Mouse (Mus musculus) liver, embryonic 12.5 days (tissue): ENCODE results near the gene Nxph3. TPM values are rescaled to one million over a fixed set of nuclear protein-coding genes. Genes with fewer than 3 reads are reported as not detected.

Source experiments
- ATAC-seq: fragments of 200-750 bp; cut with Nextera tagmentation; 2 replicates; pipeline ENCODE4 v1.8.0; 2017; ENCODE audit warnings: moderate number of reproducible peaks, mild to moderate bottlenecking, moderate library complexity
- H3K27ac ChIP-seq: fragments of 300-500 bp; sonication (generic); 2 replicates; pipeline ENCODE4 v1.5.1; 2016; ENCODE audit warnings: mild to moderate bottlenecking
- H3K27me3 ChIP-seq: fragments of 300-500 bp; sonication (generic); replicated peaks from 2 replicates; pipeline ENCODE4 v1.6.1; 2016; ENCODE audit warnings: mild to moderate bottlenecking, moderate library complexity
- H3K36me3 ChIP-seq: fragments of 300-500 bp; sonication (generic); 2 replicates; pipeline ENCODE4 v1.6.1; 2016; ENCODE audit warnings: mild to moderate bottlenecking, moderate library complexity
- H3K4me1 ChIP-seq: fragments of 300-500 bp; sonication (generic); 2 replicates; pipeline ENCODE4 v1.6.1; 2016
- H3K4me2 ChIP-seq: fragments of 300-500 bp; sonication (generic); 2 replicates; pipeline ENCODE4 v1.6.1; 2016; ENCODE audit warnings: mild to moderate bottlenecking, moderate library complexity
- H3K4me3 ChIP-seq: fragments of 300-500 bp; sonication (generic); 2 replicates; pipeline ENCODE4 v1.5.1; 2016; ENCODE audit warnings: mild to moderate bottlenecking, moderate library complexity
- H3K9ac ChIP-seq: fragments of 300-500 bp; sonication (generic); 2 replicates; pipeline ENCODE4 v1.6.1; 2016; ENCODE audit warnings: mild to moderate bottlenecking, moderate library complexity
- H3K9me3 ChIP-seq: fragments of 300-500 bp; sonication (generic); replicated peaks from 2 replicates; pipeline ENCODE4 v1.6.1; 2016; ENCODE audit warnings: mild to moderate bottlenecking, moderate library complexity
- whole genome bisulfite sequencing: fragments of 180-500 bp; shearing (Covaris S2); methylation state at CpG from one replicate; pipeline ENCODE4 v1.1.7; 2016; ENCODE audit not compliant: insufficient replicate concordance; 5-methylcytosine and 5-hydroxymethylcytosine counted together
- polyA plus RNA-seq: library from polyadenylated mRNA; unstranded; fragments of >200 nt; fragmentation: Nextera tagmentation; extraction: Ambion mirVana; gene quantifications from 2 replicates; pipeline ENCODE4 v1.2.1, GENCODE M21; 2016

Nxph3 gene
- polyA plus RNA-seq, 1 experiment from 2014 or later, result 0.24 TPM

DNA sequence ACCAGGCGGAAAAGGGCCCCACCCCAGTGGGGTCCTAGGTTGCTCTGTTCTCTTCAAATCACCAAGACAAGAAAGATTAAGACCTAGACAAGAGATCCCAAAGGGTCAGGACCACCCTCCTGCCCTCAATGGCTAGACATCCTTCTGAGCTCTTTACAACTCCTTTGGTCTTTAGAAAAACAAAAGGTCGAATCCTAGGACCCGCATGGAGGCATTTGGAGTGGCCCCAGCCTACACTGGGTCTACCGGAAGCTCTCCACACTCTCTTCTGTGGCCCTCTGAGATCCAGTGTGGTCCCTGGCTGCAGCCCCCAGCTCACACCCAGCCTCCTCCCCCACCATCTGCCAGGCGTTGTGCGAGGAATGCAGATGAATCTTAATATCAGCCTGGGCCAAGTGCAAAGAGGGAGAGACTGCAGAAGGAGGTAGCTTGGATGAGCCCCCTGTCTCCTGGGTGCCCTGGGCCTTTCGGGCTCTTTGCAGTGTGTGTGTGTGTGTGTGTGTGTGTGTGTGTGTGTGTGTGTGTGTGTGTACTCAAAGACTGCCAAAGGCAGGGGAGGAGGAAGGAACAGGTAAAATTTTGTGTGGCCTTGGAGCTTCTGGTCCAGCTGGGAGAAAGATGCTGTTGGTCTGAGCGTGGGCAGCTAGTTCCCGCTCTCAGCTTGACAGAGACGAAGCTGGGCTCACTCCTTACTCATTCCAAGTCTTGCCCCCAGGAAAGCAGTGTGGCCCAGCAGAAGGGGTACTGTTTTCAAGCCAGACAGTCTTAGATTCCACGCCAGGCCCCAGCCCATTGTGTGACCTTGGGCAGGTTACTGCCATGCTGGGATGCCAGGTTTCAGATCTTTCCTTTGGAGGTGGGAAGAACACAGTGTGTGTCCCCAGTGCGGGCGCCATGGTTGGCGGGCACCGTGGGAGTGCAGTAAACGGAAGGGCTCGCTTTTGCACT is 1.3 kb upstream of the Nxph3 start:
- no peaks in the 10 kb centered on the region for H3K9me3 ChIP-seq
- peaks cover 100% of the 10 kb centered on the region for H3K27me3 ChIP-seq
- no peak overlapping the region for H3K4me2 ChIP-seq
- 0 out of 2 replicates have a peak overlapping the region, but pooled peaks have one; percentile 50 for H3K4me3 ChIP-seq
- H3K9ac ChIP-seq, result no peak overlapping the region
- WGBS, result 36% methylated on average over 17 of the region's 17 CpGs
- H3K27ac ChIP-seq, result no peak overlapping the region
- no peaks in the 10 kb centered on the region for H3K36me3 ChIP-seq
- no peak for ATAC-seq
- H3K4me1 ChIP-seq, result peaks cover 21% of the 10 kb centered on the region

DNA sequence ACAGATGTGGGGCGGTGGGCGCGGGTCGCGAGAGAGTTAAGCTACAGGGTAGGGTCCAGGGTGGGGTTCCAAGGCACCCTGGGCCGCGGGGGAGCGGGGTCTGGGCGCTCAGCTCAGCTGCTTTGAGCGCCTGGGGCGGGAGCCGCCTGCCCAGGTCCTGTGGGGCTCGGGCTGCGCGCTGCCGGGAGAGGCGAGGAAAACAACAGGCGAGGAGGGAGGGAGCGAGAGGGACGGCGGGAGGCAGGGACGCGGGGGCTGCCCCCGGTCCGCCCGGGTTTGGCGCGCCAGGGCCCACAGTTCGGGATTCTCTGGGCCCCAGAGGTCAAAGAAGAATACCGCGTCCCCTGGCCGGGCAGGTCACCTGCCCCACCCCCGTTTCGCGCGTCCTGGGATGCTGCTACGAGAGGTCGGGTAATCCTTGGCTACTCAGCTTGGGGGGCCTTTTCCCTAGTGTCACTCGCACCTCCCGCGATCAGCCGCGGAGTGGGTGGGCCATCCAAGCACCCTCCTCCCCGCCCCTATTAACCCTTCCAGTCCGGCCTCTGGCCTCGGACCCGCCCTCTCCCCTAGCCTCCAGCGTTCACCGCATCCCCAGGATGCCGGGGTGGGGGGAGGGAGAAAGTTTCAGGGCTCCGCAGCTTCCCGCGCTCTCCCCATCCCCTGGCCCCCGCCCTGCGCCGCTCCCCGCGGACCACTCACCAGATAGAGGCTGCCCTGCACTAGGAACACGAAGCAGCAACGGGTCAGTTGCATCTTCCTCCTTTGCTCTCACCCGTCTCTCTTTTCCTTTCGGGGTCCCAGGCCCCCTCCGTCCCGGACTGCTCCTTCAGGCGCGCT is 691 bp downstream of the Nxph3 start:
- H3K9me3 ChIP-seq, result no peaks in the 10 kb centered on the region
- no peak for ATAC-seq
- H3K4me1 ChIP-seq, result peaks cover 17% of the 10 kb centered on the region
- peaks cover 97% of the 10 kb centered on the region for H3K27me3 ChIP-seq
- H3K4me2 ChIP-seq, result peak overlapping the region; percentile 71
- peak overlapping the region; percentile 50 for H3K4me3 ChIP-seq
- H3K36me3 ChIP-seq, result no peaks in the 10 kb centered on the region
- no peak overlapping the region for H3K27ac ChIP-seq
- no peak overlapping the region for H3K9ac ChIP-seq
- 2% methylated on average over 52 of the region's 66 CpGs for WGBS

DNA sequence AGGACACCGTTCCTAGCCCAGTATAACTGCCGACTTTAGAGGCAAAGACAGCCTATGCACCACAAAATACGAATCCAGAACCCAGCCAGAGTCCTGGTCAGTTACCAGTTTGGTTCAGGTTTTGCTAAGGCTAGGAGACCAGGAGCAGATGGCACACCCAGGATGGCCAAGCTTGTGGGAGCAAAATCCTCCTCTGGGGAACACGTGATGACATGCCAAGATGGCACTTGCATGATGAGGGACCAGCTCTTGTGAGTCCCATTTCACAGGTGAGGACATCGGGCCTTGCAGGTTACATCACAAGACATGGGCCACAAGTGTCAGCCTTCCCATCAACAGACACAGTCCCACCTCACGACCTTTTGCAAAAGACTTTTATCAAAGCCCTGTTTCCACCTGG is 2.0 kb downstream of the Nxph3 start:
- Histone ChIP-seq H3K4me3 (no peak overlapping the region), H3K9me3 (no peaks in the 10 kb centered on the region), H3K9ac (no peak overlapping the region), H3K4me1 (peaks cover 17% of the 10 kb centered on the region), H3K27ac (no peak overlapping the region), H3K36me3 (no peaks in the 10 kb centered on the region), H3K27me3 (peaks cover 97% of the 10 kb centered on the region), H3K4me2 (no peak overlapping the region)
- WGBS, result 55% methylated on average over 6 of the region's 6 CpGs
- no peak for ATAC-seq

DNA sequence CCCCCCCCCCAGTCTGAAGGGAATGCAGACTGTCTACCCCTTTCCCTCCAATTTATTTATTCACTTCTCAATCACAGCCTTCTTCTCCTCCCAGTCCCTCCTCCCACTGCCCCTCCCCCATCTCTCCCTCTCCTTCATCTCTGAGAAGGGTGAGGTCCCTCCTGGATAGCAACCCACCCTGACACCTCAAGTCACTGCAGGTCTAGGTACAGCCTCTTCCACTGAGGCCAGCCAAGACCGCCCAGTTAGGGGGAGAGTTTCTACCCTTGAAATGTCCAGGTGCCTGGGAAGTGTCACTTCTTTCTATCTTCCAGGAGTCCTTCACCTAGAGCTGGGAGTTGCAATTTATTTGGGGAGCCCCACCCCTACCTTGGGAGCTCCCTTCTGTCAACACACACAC is 2.5 kb downstream of the Nxph3 start:
- no peak overlapping the region for H3K9ac ChIP-seq
- H3K4me1 ChIP-seq, result peaks cover 17% of the 10 kb centered on the region
- no peaks in the 10 kb centered on the region for H3K9me3 ChIP-seq
- no peak overlapping the region for H3K4me2 ChIP-seq
- H3K36me3 ChIP-seq, result no peaks in the 10 kb centered on the region
- H3K27ac ChIP-seq, result no peak overlapping the region
- peaks cover 97% of the 10 kb centered on the region for H3K27me3 ChIP-seq
- no peak overlapping the region for H3K4me3 ChIP-seq
- no peak for ATAC-seq
- WGBS, result 52% methylated on average over 1 of the region's 1 CpGs

DNA sequence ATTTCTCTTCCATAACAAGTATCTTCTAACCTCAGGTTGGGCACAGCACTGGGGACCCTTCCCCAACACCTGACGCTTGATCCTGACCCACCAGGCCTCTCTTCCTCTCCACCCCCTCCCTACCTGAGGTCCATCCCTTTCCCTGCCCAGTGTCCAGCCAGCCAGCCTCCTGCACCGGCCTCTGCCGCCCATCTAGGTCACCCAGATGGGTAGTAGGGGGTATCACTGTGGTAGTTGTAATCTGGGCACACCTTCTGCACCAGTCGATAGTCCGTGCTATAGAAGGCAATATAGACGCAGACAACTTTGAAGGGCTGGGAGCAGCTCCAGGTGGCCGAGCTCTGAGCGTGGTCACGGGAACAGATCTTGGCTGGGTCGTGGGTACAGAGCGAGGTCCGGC is 3.7 kb downstream of the Nxph3 start:
- H3K4me2 ChIP-seq, result no peak overlapping the region

DNA sequence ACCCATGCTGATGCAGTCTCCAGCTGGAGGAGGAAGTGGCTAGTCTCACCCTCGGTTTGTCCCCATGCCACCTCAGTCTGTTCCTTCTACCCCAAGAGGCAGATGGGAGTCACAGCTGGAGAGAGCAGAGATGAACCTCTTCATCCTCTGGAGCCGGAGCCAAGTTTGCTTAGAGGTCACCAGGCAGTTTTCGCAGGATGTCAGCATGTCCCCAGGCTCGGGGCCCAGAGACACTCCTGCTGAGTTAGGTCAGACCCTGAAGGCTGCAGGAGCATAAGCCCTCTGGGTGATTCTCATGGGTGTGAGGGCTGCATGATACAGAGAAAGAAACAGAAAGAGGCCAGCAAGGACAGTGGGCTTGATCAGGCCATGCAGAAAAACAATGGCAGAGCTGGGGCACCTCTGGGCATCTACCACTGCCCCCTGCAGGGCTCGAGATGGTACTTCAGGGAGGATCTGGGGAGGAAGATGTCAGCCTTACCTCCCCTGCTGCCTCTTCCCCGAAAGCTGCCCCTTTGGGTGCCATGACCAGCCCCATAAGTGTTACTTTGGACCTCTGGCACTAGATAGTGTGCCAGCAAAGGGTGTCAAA is 5.1 kb downstream of the Nxph3 start:
- Histone ChIP-seq H3K27ac (no peak overlapping the region), H3K4me3 (no peak overlapping the region), H3K27me3 (peaks cover 74% of the 10 kb centered on the region), H3K9ac (no peak overlapping the region), H3K4me1 (peaks cover 8% of the 10 kb centered on the region), H3K36me3 (no peaks in the 10 kb centered on the region), H3K9me3 (no peaks in the 10 kb centered on the region), H3K4me2 (no peak overlapping the region)
- ATAC-seq, result no peak
- 49% methylated on average over 6 of the region's 6 CpGs for whole genome bisulfite sequencing

More for the DNA sequence above, 3.7 kb downstream of the Nxph3 start:
- ATAC-seq, result no peak
- WGBS, result 72% methylated on average over 12 of the region's 12 CpGs
- H3K4me1 ChIP-seq, result peaks cover 13% of the 10 kb centered on the region
- H3K9ac ChIP-seq, result no peak overlapping the region
- H3K27ac ChIP-seq, result no peak overlapping the region
- no peaks in the 10 kb centered on the region for H3K36me3 ChIP-seq
- H3K4me3 ChIP-seq, result no peak overlapping the region
- H3K27me3 ChIP-seq, result peaks cover 88% of the 10 kb centered on the region
- H3K9me3 ChIP-seq, result no peaks in the 10 kb centered on the region

DNA sequence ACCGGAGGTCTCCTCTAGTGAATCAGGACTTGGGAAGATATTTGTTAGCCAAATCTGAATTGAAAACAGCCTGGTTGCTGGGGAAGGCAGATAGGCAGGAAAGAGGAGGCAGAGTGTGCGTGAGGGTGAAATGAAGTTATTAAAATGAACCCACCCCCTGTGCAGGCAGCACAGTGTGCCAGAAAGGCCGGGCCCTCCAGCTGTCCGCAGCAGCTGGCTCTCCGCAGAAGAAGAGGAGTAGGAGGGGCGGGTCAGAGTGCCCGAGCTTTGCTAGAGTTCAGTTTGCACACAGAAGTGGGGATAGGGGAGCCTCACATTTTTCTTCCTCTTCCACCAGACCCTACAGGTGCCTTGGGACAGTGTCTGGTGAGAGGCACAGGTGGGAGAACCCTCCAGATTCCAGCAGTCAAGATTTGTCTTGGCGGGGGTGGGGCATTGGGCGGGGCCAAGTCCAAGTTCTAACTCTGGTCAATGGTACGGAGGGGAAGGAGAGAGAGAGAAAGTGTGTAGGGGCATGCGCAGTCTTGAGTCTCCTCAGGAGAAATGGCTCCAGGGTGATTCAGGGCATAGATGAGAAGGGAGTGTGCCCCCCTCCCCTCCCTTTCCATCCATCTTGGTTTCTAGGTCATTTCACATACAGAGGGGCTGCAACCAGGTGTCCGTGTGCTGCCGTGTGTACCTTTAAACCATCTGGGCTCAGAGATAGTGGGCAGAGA is 6.0 kb downstream of the Nxph3 start:
- Histone ChIP-seq H3K36me3 (no peaks in the 10 kb centered on the region), H3K9ac (no peak overlapping the region), H3K9me3 (no peaks in the 10 kb centered on the region), H3K4me3 (no peak overlapping the region), H3K27ac (no peak overlapping the region), H3K4me2 (no peak overlapping the region), H3K27me3 (peaks cover 65% of the 10 kb centered on the region), H3K4me1 (no peaks in the 10 kb centered on the region)
- WGBS, result 43% methylated on average over 13 of the region's 13 CpGs
- ATAC-seq, result no peak

DNA sequence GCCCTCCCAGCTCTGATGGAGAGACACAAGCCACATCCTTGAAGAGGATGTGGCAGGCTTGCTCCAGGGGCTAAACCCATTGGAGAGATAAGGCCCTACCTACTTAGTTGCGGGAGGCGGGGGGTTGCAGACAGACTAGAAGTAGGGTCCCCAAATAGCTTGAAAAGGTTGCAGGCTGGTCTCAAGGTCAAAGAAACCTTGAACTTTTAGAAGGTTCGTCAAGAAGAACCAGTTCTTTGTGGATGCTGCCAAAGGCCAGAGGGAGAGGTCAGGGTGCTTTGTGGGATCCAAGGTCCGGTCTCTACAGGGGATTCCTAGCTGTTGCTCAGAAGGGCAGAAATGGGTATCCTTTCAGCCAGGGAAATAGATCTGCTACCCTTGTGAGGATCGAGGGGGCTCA is 6.6 kb downstream of the Nxph3 start:
- Histone ChIP-seq H3K9ac (no peak overlapping the region), H3K27ac (no peak overlapping the region), H3K9me3 (no peaks in the 10 kb centered on the region), H3K4me1 (no peaks in the 10 kb centered on the region), H3K4me2 (no peak overlapping the region), H3K4me3 (no peak overlapping the region), H3K27me3 (peaks cover 59% of the 10 kb centered on the region), H3K36me3 (no peaks in the 10 kb centered on the region)
- WGBS, result 59% methylated on average over 5 of the region's 5 CpGs
- no peak for ATAC-seq

DNA sequence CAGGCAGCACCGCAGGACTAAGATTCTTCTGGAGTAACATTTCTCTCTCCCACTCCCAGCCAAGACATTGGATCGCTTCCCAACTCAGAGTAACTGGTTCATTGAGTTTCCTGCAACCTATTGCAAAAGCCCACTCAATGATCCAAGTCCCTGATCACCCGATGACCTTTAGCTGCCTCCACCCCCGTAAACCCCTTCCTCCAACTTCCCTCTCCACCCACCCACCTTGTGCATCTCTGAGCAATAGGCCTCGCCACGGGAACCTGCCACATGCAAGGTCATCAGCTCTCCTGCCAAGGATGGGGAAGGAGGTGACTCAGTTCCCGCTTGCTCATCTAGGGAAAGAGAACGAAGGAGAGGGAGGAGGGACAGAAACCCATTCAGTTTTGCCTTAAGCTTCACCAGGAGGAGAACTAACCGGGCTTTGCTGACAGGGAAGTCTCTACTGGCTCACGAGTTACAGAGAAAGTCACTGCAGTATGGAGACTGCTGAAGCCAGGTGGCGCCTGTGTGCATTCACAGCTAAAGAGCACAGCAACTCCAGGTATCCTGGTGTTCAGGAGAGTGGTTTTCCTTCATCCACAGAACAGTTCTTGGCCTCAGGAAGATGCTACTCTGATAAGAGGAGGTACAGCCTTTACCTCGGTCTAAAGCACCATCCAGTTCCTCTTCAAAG is 7.2 kb downstream of the Nxph3 start:
- no peak overlapping the region for H3K4me2 ChIP-seq
- H3K27ac ChIP-seq, result no peak overlapping the region
- 38% methylated on average over 12 of the region's 12 CpGs for WGBS
- H3K36me3 ChIP-seq, result no peaks in the 10 kb centered on the region
- H3K4me1 ChIP-seq, result no peaks in the 10 kb centered on the region
- H3K4me3 ChIP-seq, result no peak overlapping the region
- no peak for ATAC-seq
- no peaks in the 10 kb centered on the region for H3K9me3 ChIP-seq
- H3K27me3 ChIP-seq, result peaks cover 53% of the 10 kb centered on the region
- H3K9ac ChIP-seq, result no peak overlapping the region

DNA sequence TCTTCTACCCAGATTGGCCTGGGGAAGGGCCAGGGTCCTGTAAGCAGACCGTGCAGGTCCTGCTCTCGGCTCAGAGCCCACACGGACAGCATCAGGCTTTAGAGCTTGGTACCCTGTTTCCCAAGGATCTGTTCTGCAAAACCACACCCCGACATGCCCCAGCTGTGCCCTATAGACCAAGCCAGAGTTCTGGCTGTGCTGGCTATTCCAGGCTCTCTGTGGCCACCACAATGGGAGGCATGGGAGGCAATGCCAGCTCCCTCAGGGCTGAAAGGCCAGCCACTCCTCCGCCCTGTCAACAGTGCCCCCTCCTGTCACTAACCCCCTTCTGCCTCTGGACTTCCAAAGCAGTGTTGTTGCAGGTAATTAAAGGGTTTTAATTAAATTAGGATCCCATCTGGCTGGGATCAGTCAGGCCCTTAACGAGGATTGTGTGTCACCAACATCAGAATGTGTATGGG is 10.1 kb downstream of the Nxph3 start:
- Histone ChIP-seq H3K27ac (no peak overlapping the region), H3K4me2 (no peak overlapping the region), H3K4me1 (no peaks in the 10 kb centered on the region), H3K9ac (no peak overlapping the region), H3K36me3 (no peaks in the 10 kb centered on the region), H3K9me3 (no peaks in the 10 kb centered on the region), H3K27me3 (peaks cover 28% of the 10 kb centered on the region), H3K4me3 (no peak overlapping the region)
- 63% methylated on average over 6 of the region's 6 CpGs for whole genome bisulfite sequencing
- no peak for ATAC-seq

DNA sequence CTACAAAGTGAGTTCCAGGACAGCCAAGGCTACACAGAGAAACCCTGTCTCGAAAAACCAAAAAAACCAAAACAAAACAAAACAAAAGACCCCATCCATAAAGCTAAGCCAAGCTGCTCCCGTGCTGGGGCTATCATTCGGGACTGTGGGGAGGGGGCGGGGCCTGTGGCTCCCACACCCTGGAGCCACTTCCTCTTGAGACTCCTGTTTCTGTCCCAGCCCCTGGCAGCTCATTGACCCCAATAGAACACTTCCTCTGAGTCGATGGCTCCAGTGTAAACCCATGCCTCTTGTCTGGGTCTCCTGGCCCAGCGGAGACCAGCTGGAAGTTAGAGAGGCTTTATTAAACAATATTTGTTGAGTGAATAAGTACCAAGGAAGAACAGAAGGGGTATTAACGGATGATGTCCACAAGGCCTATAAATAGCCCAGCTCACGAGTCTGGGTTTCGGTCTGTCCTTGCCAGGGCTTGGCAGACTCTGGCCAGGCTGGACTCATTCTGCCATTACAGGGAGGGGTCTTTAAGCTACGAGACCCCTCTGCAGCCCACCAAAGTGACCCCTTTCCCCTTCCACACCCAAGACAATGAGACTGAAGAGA is 10.7 kb downstream of the Nxph3 start:
- 27% methylated on average over 10 of the region's 10 CpGs for WGBS
- H3K4me2 ChIP-seq, result no peak overlapping the region
- ATAC-seq, result no peak
- H3K4me1 ChIP-seq, result no peaks in the 10 kb centered on the region
- no peaks in the 10 kb centered on the region for H3K9me3 ChIP-seq
- H3K27ac ChIP-seq, result no peak overlapping the region
- peaks cover 22% of the 10 kb centered on the region for H3K27me3 ChIP-seq
- no peak overlapping the region for H3K9ac ChIP-seq
- H3K36me3 ChIP-seq, result no peaks in the 10 kb centered on the region
- no peak overlapping the region for H3K4me3 ChIP-seq
